Mouse (Mus musculus): ENCODE results near the gene Iqgap1.
"Not testable (repeated sequence)": the region's sequence is repeated elsewhere in the genome, so short reads cannot be mapped to it uniquely, and the experiment has no call there.

The Iqgap1 gene

GRCm38 (mm10) chr7:80749109-80749508 is 76.7 kb downstream of the Iqgap1 start:
- in situ Hi-C loops (cut with MboI; ENCODE audit: low pct_unique_long_range_greater_than_20kb in 1 of 2, low sequenced_read_pairs in 2 of 2, unreplicated experiment in 1 of 2), result not testable (repeated sequence)

- in situ Hi-C loops (cut with MboI; ENCODE audit: low pct_unique_long_range_greater_than_20kb in 1 of 2, low sequenced_read_pairs in 2 of 2, unreplicated experiment in 1 of 2), result no loop called here
Observed at GRCm38 (mm10) chr7:80747371-80747770, 78.4 kb downstream of the Iqgap1 start.

GRCm38 (mm10) chr7:80746166-80746761 is 79.5 kb downstream of the Iqgap1 start:
- in situ Hi-C loops (cut with MboI; ENCODE audit: low pct_unique_long_range_greater_than_20kb in 1 of 2, low sequenced_read_pairs in 2 of 2, unreplicated experiment in 1 of 2), result no loop called here

GRCm38 (mm10) chr7:80745746-80746145 is 80.0 kb downstream of the Iqgap1 start:
- in situ Hi-C loops (cut with MboI; ENCODE audit: low pct_unique_long_range_greater_than_20kb in 1 of 2, low sequenced_read_pairs in 2 of 2, unreplicated experiment in 1 of 2), result no loop called here

- in situ Hi-C loops (cut with MboI; ENCODE audit: low pct_unique_long_range_greater_than_20kb in 1 of 2, low sequenced_read_pairs in 2 of 2, unreplicated experiment in 1 of 2), result no loop called here
Observed at GRCm38 (mm10) chr7:80745250-80745649, 80.5 kb downstream of the Iqgap1 start.

- in situ Hi-C loops (cut with MboI; ENCODE audit: low pct_unique_long_range_greater_than_20kb in 1 of 2, low sequenced_read_pairs in 2 of 2, unreplicated experiment in 1 of 2), result no loop called here
Observed at GRCm38 (mm10) chr7:80743920-80744630, 81.7 kb downstream of the Iqgap1 start.

GRCm38 (mm10) chr7:80742671-80743070 is 83.1 kb downstream of the Iqgap1 start:
- in situ Hi-C loops (cut with MboI; ENCODE audit: low pct_unique_long_range_greater_than_20kb in 1 of 2, low sequenced_read_pairs in 2 of 2, unreplicated experiment in 1 of 2), result no loop called here

GRCm38 (mm10) chr7:80740954-80741353 is 84.8 kb downstream of the Iqgap1 start:
- in situ Hi-C loops (cut with MboI; ENCODE audit: low pct_unique_long_range_greater_than_20kb in 1 of 2, low sequenced_read_pairs in 2 of 2, unreplicated experiment in 1 of 2), result no loop called here

GRCm38 (mm10) chr7:80736199-80736598 is 89.6 kb downstream of the Iqgap1 start:
- in situ Hi-C loops (cut with MboI; ENCODE audit: low pct_unique_long_range_greater_than_20kb in 1 of 2, low sequenced_read_pairs in 2 of 2, unreplicated experiment in 1 of 2), result loop anchor here (5.0 kb wide), 1 partner anchor 111 kb away; no protein-coding TSS in a partner anchor

- in situ Hi-C loops (cut with MboI; ENCODE audit: low pct_unique_long_range_greater_than_20kb in 1 of 2, low sequenced_read_pairs in 2 of 2, unreplicated experiment in 1 of 2), result no loop called here
Observed at GRCm38 (mm10) chr7:80732986-80733385, 92.8 kb downstream of the Iqgap1 start.

- in situ Hi-C loops (cut with MboI; ENCODE audit: low pct_unique_long_range_greater_than_20kb in 1 of 2, low sequenced_read_pairs in 2 of 2, unreplicated experiment in 1 of 2), result no loop called here
Observed at GRCm38 (mm10) chr7:80729662-80730061, 96.1 kb downstream of the Iqgap1 start.

GRCm38 (mm10) chr7:80721041-80721440 is 104.7 kb downstream of the Iqgap1 start:
- in situ Hi-C loops (cut with MboI; ENCODE audit: low pct_unique_long_range_greater_than_20kb in 1 of 2, low sequenced_read_pairs in 2 of 2, unreplicated experiment in 1 of 2), result no loop called here

GRCm38 (mm10) chr7:80719582-80719981 is 106.2 kb downstream of the Iqgap1 start:
- in situ Hi-C loops (cut with MboI; ENCODE audit: low pct_unique_long_range_greater_than_20kb in 1 of 2, low sequenced_read_pairs in 2 of 2, unreplicated experiment in 1 of 2), result no loop called here

GRCm38 (mm10) chr7:80719038-80719437 is 106.7 kb downstream of the Iqgap1 start:
- in situ Hi-C loops (cut with MboI; ENCODE audit: low pct_unique_long_range_greater_than_20kb in 1 of 2, low sequenced_read_pairs in 2 of 2, unreplicated experiment in 1 of 2), result no loop called here

GRCm38 (mm10) chr7:80718471-80718870 is 107.3 kb downstream of the Iqgap1 start:
- in situ Hi-C loops (cut with MboI; ENCODE audit: low pct_unique_long_range_greater_than_20kb in 1 of 2, low sequenced_read_pairs in 2 of 2, unreplicated experiment in 1 of 2), result no loop called here

- in situ Hi-C loops (cut with MboI; ENCODE audit: low pct_unique_long_range_greater_than_20kb in 1 of 2, low sequenced_read_pairs in 2 of 2, unreplicated experiment in 1 of 2), result no loop called here
Observed at GRCm38 (mm10) chr7:80716758-80717157, 109.0 kb downstream of the Iqgap1 start.

GRCm38 (mm10) chr7:80715306-80715705 is 110.5 kb downstream of the Iqgap1 start:
- in situ Hi-C loops (cut with MboI; ENCODE audit: low pct_unique_long_range_greater_than_20kb in 1 of 2, low sequenced_read_pairs in 2 of 2, unreplicated experiment in 1 of 2), result no loop called here

GRCm38 (mm10) chr7:80711496-80711895 is 114.3 kb downstream of the Iqgap1 start:
- in situ Hi-C loops (cut with MboI; ENCODE audit: low pct_unique_long_range_greater_than_20kb in 1 of 2, low sequenced_read_pairs in 2 of 2, unreplicated experiment in 1 of 2), result no loop called here

- in situ Hi-C loops (cut with MboI; ENCODE audit: low pct_unique_long_range_greater_than_20kb in 1 of 2, low sequenced_read_pairs in 2 of 2, unreplicated experiment in 1 of 2), result no loop called here
Observed at GRCm38 (mm10) chr7:80710333-80710732, 115.4 kb downstream of the Iqgap1 start.

GRCm38 (mm10) chr7:80704066-80704465 is 121.7 kb downstream of the Iqgap1 start:
- in situ Hi-C loops (cut with MboI; ENCODE audit: low pct_unique_long_range_greater_than_20kb in 1 of 2, low sequenced_read_pairs in 2 of 2, unreplicated experiment in 1 of 2), result no loop called here
